Mouse (Mus musculus): ENCODE data around the gene Ndrg3.
"Not testable (repeated sequence)": the region's sequence is repeated elsewhere in the genome, so short reads cannot be mapped to it uniquely, and the experiment has no call there.

The Ndrg3 gene

GRCm38 (mm10) chr2:156902411-156902810, 89.4 kb downstream of the Ndrg3 start:
- DNase-seq (ENCODE audit: low spot score in 2 of 2), result not testable (repeated sequence)

GRCm38 (mm10) chr2:156901883-156902282, 90.0 kb downstream of the Ndrg3 start:
- DNase-seq (ENCODE audit: low spot score in 2 of 2), result no peak

- DNase-seq (ENCODE audit: low spot score in 2 of 2), result no peak
These were observed 90.5 kb downstream of the Ndrg3 start for GRCm38 (mm10) chr2:156901344-156901743.

- DNase-seq (ENCODE audit: low spot score in 2 of 2), result no peak
These were observed 92.7 kb downstream of the Ndrg3 start for GRCm38 (mm10) chr2:156899184-156899583.

- no peak for DNase-seq (ENCODE audit: low spot score in 2 of 2)
These were observed 93.5 kb downstream of the Ndrg3 start for GRCm38 (mm10) chr2:156898374-156898773.

GRCm38 (mm10) chr2:156897034-156897433, 94.8 kb downstream of the Ndrg3 start:
- no peak for DNase-seq (ENCODE audit: low spot score in 2 of 2)

GRCm38 (mm10) chr2:156896384-156896914, 95.4 kb downstream of the Ndrg3 start:
- no peak for DNase-seq (ENCODE audit: low spot score in 2 of 2)

- no peak for DNase-seq (ENCODE audit: low spot score in 2 of 2)
These were observed 97.2 kb downstream of the Ndrg3 start for GRCm38 (mm10) chr2:156894496-156895265.

- no peak for DNase-seq (ENCODE audit: low spot score in 2 of 2)
These were observed 99.0 kb downstream of the Ndrg3 start for GRCm38 (mm10) chr2:156892821-156893220.

- DNase-seq (ENCODE audit: low spot score in 2 of 2), result no peak
These were observed 99.6 kb downstream of the Ndrg3 start for GRCm38 (mm10) chr2:156892240-156892639.

GRCm38 (mm10) chr2:156888490-156888889, 103.4 kb downstream of the Ndrg3 start:
- no peak for DNase-seq (ENCODE audit: low spot score in 2 of 2)

- no peak for DNase-seq (ENCODE audit: low spot score in 2 of 2)
These were observed 104.8 kb downstream of the Ndrg3 start, which contains the start of gene Sla2 for GRCm38 (mm10) chr2:156887017-156887416. Gene Sla2, minus strand, starts transcription at chr2:156887192.

- DNase-seq (ENCODE audit: low spot score in 2 of 2), result no peak
These were observed 105.7 kb downstream of the Ndrg3 start for GRCm38 (mm10) chr2:156886084-156886631.

- not testable (repeated sequence) for DNase-seq (ENCODE audit: low spot score in 2 of 2)
These were observed 106.2 kb downstream of the Ndrg3 start for GRCm38 (mm10) chr2:156885666-156886065.

- no peak for DNase-seq (ENCODE audit: low spot score in 2 of 2)
These were observed 107.3 kb downstream of the Ndrg3 start for GRCm38 (mm10) chr2:156884396-156885211.

- no peak for DNase-seq (ENCODE audit: low spot score in 2 of 2)
These were observed 109.3 kb downstream of the Ndrg3 start for GRCm38 (mm10) chr2:156882431-156883001.

GRCm38 (mm10) chr2:156879541-156879940, 112.3 kb downstream of the Ndrg3 start:
- DNase-seq (ENCODE audit: low spot score in 2 of 2), result no peak

GRCm38 (mm10) chr2:156877726-156878125, 114.1 kb downstream of the Ndrg3 start:
- no peak for DNase-seq (ENCODE audit: low spot score in 2 of 2)
